Mouse (Mus musculus): ENCODE data around the gene Noa1.

DNA sequence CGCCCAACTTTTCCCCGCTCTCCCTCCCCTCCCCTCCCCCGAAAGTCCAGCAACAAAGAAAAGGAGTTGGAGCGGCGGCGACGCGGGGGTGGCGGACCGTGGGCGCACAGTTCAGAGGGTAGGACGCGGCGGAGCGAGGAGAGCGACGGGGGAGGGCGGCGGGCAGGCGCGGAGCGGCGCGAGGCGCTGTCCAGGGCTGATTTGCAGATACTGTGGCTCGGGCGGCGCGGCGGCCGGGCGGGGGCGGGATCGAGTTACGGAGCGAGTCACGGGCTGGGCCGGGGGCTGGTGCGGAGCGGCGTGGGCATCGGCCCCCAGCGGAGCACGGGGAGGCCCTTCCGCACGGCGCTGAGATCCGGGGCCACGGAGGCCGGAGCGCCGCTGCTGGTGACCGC, 44.2 kb downstream of the Noa1 start:
- TF ChIP-seq CTCF (IDR thresholded peaks at IDR 0.05; ENCODE audit: borderline replicate concordance, insufficient read depth, low read depth, low read length): no peak
- TF ChIP-seq POLR2A (IDR thresholded peaks at IDR 0.05; ENCODE audit: borderline replicate concordance, insufficient read depth, low read length): no peak

All from cerebellum, adult 2 months (tissue).